In the genomic region with DNA sequence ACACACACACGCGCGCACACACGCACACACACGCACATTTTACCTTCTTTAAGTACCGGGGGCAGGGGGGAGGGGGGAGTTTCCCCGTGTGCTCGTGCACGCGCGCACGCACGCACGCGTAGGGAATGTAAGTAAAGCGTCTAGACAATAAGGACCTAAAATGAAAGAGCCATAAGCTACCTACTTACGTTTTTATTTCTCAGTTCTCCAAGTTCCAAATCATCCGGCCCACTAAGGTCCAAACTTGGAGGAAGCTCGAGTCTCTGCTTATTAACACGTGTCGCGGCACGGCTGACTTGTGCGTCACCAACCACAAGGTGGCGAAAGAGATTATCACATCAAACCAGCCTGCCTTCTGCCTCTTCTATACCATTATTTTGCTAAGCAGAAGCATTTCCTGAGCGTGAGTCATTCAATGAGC, we compare ENCODE assay signal across 8 mouse cellular contexts. TPM values are rescaled to one million over a fixed set of nuclear protein-coding genes. Genes with fewer than 3 reads are reported as not detected.
A peak's percentile ranks its signal among the peaks of the same experiment; 100 is the strongest.
DNase-seq lines count a peak whose midpoint lies in the region.

No protein-coding gene starts in this region.

- DNase-seq in T-cell, adult 2 months (ENCODE audit: low spot score) = peak; percentile 75
- peak; percentile 30 to 62 for DNase-seq in cerebellum, postnatal 4 days (ENCODE audit: low spot score in 2 of 2)
- peak; percentile 46 for DNase-seq in gastrocnemius, postnatal 10 days
- DNase-seq in induced T-regulatory cell, adult 2 months (ENCODE audit: low read depth) = peak; percentile 89
- DNase-seq in left cerebral cortex, adult 8-10 months (ENCODE audit: low spot score in 2 of 2) = peak; percentile 50 to 52
- peak; percentile 73 for DNase-seq in right cerebral cortex, postnatal 14 days
- DNase-seq in urinary bladder, postnatal 4 days (ENCODE audit: low spot score in 2 of 2) = peak; percentile 41 to 78

- H3K27me3 ChIP-seq in megakaryocyte, embryonic 14.5 days (replicated peaks) = peaks cover 6% of the 10 kb centered on the region

- peaks cover 19% of the 10 kb centered on the region; the same call in 1 of the 2 replicates for H3K4me1 ChIP-seq in megakaryocyte, embryonic 14.5 days

- H3K9me3 ChIP-seq in megakaryocyte, embryonic 14.5 days = no peaks in the 10 kb centered on the region

- H3K36me3 ChIP-seq in megakaryocyte, embryonic 14.5 days (replicated peaks; ENCODE audit: low read length) = no peaks in the 10 kb centered on the region

- H3K4me3 ChIP-seq in megakaryocyte, embryonic 14.5 days (replicated peaks) = peak overlapping the region; percentile 92

RNA-seq across cellular contexts. Expression of a gene that starts 47.1 kb away (rescaled TPM):
- total RNA-seq in gastrocnemius, postnatal 10 days (2021) = under 1 TPM; 0.75 to 0.87 TPM
- total RNA-seq in left cerebral cortex, adult 8-10 months (2022) = 10 to 100 TPM; 13.2 to 15.4 (median 14.1) TPM
- polyA plus RNA-seq in megakaryocyte, embryonic 14.5 days (2012; ENCODE audit: insufficient read depth, low replicate concordance) = 0.26 TPM in 1 of 2 replicates, not detected in the other

Comparison
In these comparisons a context has a peak if more than half of its experiments do, and no peak if none do; other contexts are left out.
1. Peak in every context shown above with its lines: DNase-seq and H3K4me3 ChIP-seq.
2. RNA of a gene that starts 47.1 kb away (total RNA-seq): 13.2 to 15.4 TPM in left cerebral cortex, adult 8-10 months; 0.75 to 0.87 TPM in gastrocnemius, postnatal 10 days; every median in the first group is over 4 times any median in the second.